Mouse (Mus musculus) adrenal gland, adult 18-20 months (tissue): ENCODE measurements around the gene Tecpr1. TPM values are rescaled to one million over a fixed set of nuclear protein-coding genes. Genes with fewer than 3 reads are reported as not detected.

ENCODE experiments used
- DNase-seq, 2 experiments: peaks; one replicate each; pipeline ENCODE4 v3.0.0; 2021 to 2022; ENCODE audit warnings: low spot score in 2 of 2
- long read RNA-seq, 2 experiments: library from polyadenylated mRNA; stranded (forward); transcript quantifications; one replicate each; pipeline ENCODE4 v2.0.0; 2021
- total RNA-seq, 2 experiments: library from RNA; stranded (reverse); gene quantifications; 1 replicate in 1 of 2; 2 replicates in 1 of 2; pipeline ENCODE4 v1.2.3; 2021

Gene Tecpr1
- 100 to 1,000 TPM; 110 to 112 TPM for total RNA-seq
- long read RNA-seq, experiment 1, full-length matches to known transcripts = 112 of 156 reads
- long read RNA-seq, experiment 1, partial matches to known transcripts = 22 of 156 reads
- long read RNA-seq, experiment 1, other reads (novel, unspliced or antisense) = 22 of 156 reads
- long read RNA-seq, experiment 2, full-length matches to known transcripts = 122 of 227 reads
- long read RNA-seq, experiment 2, partial matches to known transcripts = 86 of 227 reads
- long read RNA-seq, experiment 2, other reads (novel, unspliced or antisense) = 19 of 227 reads

GRCm38 (mm10) chr5:144223503-144223862 is at the start of gene Tecpr1:
Gene Tecpr1 (minus strand): TSS chr5:144223615.
- DNase-seq = peak; percentile 94

DNA sequence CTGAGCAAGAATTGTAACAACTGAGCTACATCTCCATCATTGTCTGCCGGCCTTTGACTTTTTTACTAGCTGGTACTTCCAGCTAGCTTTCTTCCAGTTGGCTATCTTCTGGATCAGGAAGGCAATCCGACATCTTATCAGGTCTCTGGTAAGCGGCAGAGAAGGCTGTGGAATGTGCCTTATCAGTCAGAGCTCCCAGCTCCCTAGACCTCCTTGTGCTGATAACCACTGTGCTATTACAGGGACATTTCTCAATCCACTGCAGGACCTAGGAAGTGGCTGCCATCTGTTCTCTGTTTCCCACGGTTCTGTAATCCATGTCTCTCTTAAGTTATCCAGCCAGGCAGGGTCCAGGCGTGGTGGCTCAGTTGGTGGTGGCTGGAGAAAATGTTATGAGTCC is 48.4 kb upstream of the Tecpr1 start:
- no peak for DNase-seq

- no peak for DNase-seq
Measured at GRCm38 (mm10) chr5:144271118-144271517, 47.7 kb upstream of the Tecpr1 start.

GRCm38 (mm10) chr5:144270420-144270819 is 47.0 kb upstream of the Tecpr1 start:
- DNase-seq = no peak

GRCm38 (mm10) chr5:144269926-144270325 is 46.5 kb upstream of the Tecpr1 start:
- no peak for DNase-seq

DNA sequence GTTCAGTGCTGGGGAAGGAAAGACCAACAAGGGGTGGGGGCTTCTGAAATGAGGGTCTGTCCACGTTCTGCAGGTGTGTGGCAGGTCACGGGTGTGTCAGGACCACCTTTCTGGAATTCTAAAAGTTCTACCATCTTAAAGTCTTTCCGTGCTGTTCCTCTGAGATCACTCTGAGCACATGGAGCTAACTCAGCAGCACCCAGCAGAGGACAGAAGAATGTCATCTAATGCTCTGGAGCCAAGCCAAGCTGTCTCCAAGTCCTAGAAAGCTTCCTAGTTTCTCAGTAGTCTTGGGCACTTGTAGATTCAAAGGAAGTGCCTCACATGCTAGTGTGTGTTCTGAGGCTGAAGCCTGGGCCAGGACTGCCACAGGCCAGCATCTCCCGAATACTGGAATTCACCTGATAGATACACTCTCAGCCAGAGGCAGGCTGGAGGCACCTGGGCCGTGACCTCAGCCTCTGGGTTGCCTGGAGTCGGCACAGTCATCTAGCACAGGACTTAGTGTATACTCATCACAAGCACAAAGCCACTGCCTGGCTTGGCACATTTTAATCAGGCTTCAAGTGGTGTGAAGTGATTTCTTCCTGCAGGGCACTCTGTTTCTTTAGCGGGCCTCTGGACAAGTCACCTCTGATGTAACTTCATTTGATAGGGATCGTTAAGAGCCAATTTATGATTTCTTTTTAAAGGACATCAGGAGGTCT is 44.3 kb upstream of the Tecpr1 start:
- peak in 1 of 2 experiments; percentile 49 for DNase-seq

- DNase-seq = no peak
Measured at GRCm38 (mm10) chr5:144263496-144263895, 40.1 kb upstream of the Tecpr1 start.

DNA sequence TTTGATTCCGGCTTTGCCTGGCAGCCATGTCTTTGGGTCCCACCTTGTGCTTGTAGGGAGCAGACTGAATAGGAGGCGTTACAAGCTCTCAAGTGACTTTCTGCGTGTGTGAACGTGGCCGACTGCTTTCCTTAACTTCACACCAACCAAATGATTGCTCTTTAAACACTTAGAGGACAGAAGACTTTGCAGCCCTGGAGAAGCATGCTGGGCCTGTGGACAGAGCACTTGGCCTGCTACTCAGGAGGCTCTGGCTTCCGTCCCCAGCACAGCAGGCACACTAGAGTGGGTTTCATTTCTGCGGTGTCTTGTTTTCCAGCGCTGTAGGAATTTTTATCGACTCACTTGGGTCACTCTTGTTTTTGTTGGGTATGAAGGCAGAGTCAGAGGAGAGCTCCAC is 39.7 kb upstream of the Tecpr1 start:
- DNase-seq = no peak

DNA sequence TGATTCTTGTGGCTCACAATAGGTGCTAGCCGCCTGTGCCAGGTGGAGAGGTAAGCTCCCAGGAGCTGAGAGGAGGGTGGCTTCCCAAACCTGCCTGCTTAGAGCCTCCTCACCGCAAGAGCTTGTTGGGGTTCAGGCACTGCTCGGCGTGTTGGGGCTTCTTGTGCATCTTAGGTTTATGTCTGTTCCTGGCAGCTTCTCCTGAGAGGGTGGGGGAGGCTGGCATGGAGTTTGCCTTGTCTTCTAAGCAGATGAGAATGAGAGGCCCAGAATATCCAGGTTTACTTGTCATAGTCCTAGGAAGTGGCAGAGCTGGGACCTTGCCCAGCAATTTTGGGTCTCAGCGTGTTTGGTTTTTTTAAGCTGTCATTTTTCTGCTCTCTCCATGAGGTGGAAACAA is 38.4 kb upstream of the Tecpr1 start:
- DNase-seq = no peak

- no peak for DNase-seq
Measured at GRCm38 (mm10) chr5:144261309-144261708, 37.9 kb upstream of the Tecpr1 start.

- no peak for DNase-seq
Measured at GRCm38 (mm10) chr5:144260464-144260863, 37.0 kb upstream of the Tecpr1 start.

DNA sequence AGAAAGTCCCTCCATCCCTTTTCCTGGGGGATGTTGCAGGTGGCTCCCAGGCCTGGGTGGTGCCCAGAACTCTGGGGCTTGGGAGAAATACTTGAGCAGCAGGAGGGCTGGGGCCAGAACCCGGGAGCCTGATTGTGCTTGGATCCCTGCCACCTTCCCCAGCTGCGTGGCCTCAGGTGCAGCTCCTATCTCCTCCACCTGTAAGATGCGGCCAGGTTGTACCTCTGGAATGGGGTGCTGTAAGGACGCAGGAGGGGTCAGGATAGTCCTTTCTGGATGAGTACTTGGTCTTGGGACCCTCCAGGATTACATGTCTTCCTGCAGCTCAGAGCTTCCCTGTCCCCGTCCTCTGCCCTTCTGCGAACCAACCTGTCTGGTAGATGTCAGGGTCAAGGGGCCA is 35.8 kb upstream of the Tecpr1 start:
- DNase-seq = no peak

- no peak for DNase-seq
Measured at GRCm38 (mm10) chr5:144258687-144259086, 35.3 kb upstream of the Tecpr1 start.

DNA sequence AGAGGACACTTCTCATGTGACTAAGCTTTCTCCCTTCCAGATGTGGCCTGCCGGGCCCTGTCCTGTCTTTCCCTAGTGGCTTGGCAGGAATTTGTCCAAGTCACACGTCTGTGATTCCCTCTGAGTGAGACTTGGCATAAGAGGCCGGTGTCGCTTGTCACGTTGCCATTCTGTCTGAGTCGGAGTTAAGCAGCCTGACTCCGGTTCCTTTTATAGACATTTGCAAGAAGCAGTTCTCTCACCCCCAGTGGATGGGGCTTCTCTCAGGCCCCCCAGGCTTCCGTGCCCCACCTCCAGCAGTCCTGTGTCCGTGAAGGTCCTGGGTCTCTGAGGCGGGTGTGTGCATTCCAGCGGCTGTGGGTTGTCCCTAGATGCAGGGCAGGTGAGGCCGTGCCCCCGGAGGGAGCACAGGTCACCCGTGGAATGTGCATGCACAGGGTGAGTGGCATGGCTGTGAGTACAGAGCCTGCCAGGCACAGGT is 34.8 kb upstream of the Tecpr1 start:
- DNase-seq = no peak

GRCm38 (mm10) chr5:144257451-144258110 is 34.2 kb upstream of the Tecpr1 start:
- no peak for DNase-seq

DNA sequence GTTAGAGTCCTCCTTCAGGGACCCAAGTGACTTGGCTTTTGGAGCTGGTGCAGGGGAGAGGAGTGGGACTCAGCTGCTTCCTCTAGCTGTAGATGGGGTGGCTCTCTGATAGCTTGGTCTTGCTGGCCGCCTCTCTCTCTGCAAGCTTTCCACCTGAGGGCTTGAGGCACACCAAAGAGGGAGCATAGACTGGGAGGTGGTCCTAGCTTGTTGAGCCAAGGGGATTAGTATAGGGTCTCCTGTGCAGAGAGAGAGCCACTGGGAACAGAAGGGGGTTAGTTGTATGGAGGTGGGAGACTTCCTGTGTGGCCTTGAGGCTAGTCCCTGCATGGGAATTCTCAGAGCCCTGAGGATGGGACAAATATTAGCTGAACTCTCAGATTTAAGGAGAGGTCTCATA is 33.5 kb upstream of the Tecpr1 start:
- no peak for DNase-seq

- no peak for DNase-seq
Measured at GRCm38 (mm10) chr5:144256541-144256870, 33.1 kb upstream of the Tecpr1 start.

GRCm38 (mm10) chr5:144255632-144256540 is 32.5 kb upstream of the Tecpr1 start:
- peak; percentile 50 to 55 for DNase-seq

DNA sequence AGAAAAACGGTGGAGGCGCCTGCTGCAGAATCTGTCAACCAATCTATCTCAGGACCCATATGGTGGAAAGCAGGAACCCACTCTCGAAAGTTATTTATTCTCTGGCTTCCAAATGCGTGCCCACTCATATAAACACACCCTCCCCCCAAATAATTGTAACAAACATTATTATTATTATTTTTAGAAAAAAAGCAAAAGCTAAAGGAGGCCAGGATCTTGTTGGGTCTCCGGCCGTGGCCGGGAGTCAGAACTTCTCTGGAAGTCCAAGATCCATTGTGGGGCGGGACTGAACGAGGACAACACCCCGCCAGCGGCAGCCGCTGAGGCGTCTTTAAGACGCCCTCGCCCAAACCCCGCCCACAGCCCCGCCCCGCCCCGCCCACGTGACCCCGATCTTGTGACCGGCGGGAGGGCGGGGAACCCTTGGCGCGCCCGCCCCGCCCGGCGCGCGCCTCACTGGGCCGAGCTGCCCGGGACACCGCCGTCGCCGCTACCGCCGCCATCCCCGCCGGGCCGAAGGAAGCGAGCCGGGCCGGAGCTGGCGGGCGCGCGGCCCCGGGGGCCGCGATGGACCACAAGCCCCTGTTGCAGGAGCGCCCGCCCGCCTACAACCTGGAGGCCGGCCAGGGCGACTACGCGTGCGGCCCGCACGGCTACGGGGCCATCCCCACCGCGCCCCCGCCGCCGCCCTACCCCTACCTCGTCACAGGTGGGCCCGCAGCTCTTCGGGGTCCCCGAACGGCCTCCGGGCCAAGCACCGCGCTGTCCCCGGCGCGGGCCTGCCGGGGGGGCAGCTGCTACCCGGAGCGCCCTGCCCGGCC is 31.6 kb upstream of the Tecpr1 start:
- peak; percentile 80 to 87 for DNase-seq

- DNase-seq = peak; percentile 72
Measured at GRCm38 (mm10) chr5:144254122-144254810, 30.9 kb upstream of the Tecpr1 start.
